Mouse (Mus musculus) liver, embryonic 14.5 days (tissue): ENCODE data around the gene Nup205.

ENCODE experiments used
- CTCF ChIP-seq: IDR thresholded peaks from 2 replicates; pipeline ENCODE4 v1.5.1; 2016; ENCODE audit warnings: antibody characterized with exemption, low read depth, control low read depth
- EP300 ChIP-seq: IDR thresholded peaks from 2 replicates; pipeline ENCODE4 v1.6.1; 2016; ENCODE audit warnings: antibody characterized with exemption, low read depth

DNA sequence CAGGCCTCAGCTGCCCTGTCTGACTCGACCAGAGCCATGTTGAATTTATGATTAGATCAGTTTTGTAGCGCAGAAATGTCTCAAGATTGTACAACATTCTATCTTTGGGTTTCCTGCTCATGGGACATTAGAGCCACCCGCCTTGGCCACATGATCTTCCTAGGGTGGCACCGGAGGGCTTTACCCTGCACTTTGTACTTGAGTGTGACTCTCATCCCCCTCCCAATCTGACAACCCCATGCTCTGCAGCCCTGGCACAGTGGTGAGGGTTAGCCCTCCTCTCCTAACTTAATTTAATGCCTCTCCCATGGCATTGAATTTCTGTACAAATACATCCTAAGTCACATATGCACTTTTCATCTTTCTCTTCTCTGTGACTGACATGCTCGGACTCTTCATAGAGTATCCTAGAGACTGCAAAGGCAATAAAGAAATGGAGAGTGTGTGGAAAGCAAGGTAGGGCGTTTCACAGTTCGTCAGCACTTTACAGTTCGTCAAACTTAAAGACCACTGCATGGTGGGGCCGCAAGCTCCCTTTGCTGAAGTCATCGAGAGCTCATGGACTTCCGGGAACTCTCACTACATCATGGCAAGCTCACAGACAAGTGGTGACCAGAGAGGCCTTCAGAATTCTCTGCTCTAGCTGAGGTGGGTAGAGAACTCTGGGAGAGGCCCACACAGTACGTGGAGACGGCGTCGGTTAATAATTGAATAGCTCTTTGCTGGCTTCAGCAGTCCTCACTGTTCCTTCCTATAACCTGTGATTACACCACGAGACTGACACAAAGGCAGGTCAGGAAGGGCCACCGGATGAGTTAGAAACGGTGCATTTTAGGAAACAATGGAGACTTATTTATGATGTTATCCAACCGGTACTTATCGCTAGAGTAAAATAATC lies 94.9 kb downstream of the Nup205 start:
- TF ChIP-seq EP300 (no peak), CTCF (no peak)
